In the genomic region with DNA sequence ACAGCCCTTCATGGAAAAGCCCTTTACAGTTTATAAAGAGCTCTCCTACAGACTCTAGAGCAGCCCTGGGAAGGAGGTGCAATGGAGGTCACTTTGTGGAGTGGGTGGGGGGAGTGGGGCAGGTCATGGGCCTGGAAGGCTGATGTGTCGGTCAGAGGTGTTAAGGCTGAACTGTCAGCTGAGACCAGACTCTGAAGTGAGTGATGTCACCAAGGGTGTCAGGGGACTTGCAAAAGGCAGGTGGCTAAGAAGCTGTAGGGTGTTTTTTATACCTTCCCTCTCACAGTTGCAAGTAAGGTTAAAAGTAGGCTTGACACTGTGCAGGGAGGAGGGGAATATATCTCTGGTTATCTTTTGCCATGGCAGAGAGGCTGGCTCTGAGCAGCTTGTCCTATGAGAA, we compare ENCODE assay signal across 39 mouse cellular contexts. TPM values are rescaled to one million over a fixed set of nuclear protein-coding genes. Genes with fewer than 3 reads are reported as not detected.
"Had no signal": no experiment of that assay in that cellular context is flagged by ENCODE, and none has a peak within 500 bp of the region (broad histone marks: within the 10 kb centered on the region; RNA-seq: fewer than 3 reads in every experiment).

No protein-coding gene starts in this region.

- H3K27ac ChIP-seq: embryonic facial prominence, embryonic 10.5 days; embryonic facial prominence, embryonic 12.5 days; embryonic facial prominence, embryonic 13.5 days; embryonic facial prominence, embryonic 15.5 days; forebrain, embryonic 10.5 days; forebrain, embryonic 12.5 days; forebrain, embryonic 13.5 days; forebrain, embryonic 15.5 days; gastrocnemius, adult 2 months had no signal

- H3K9me3 ChIP-seq: embryonic facial prominence, embryonic 10.5 days; embryonic facial prominence, embryonic 12.5 days; embryonic facial prominence, embryonic 13.5 days; embryonic facial prominence, embryonic 15.5 days; forebrain, embryonic 10.5 days; forebrain, embryonic 12.5 days; forebrain, embryonic 13.5 days; forebrain, embryonic 15.5 days had no signal

- H3K9ac ChIP-seq: embryonic facial prominence, embryonic 12.5 days; embryonic facial prominence, embryonic 13.5 days; embryonic facial prominence, embryonic 15.5 days; forebrain, embryonic 12.5 days; forebrain, embryonic 13.5 days; forebrain, embryonic 15.5 days; forebrain, postnatal 0 days had no signal

- H3K4me2 ChIP-seq: embryonic facial prominence, embryonic 12.5 days; embryonic facial prominence, embryonic 13.5 days; embryonic facial prominence, embryonic 15.5 days; forebrain, embryonic 12.5 days; forebrain, embryonic 13.5 days; forebrain, embryonic 15.5 days had no signal

- H3K4me3 ChIP-seq: embryonic facial prominence, embryonic 10.5 days; embryonic facial prominence, embryonic 12.5 days; embryonic facial prominence, embryonic 13.5 days; embryonic facial prominence, embryonic 15.5 days; erythroblast, embryonic 14.5 days; forebrain, embryonic 10.5 days; forebrain, embryonic 12.5 days; forebrain, embryonic 13.5 days; forebrain, embryonic 15.5 days; gastrocnemius, adult 2 months had no signal

- ATAC-seq: forebrain, embryonic 13.5 days; forebrain, embryonic 14.5 days; forebrain, embryonic 15.5 days; forebrain, embryonic 16.5 days; forebrain, postnatal 0 days had no signal

- H3K27me3 ChIP-seq: embryonic facial prominence, embryonic 12.5 days; embryonic facial prominence, embryonic 13.5 days; embryonic facial prominence, embryonic 15.5 days; forebrain, embryonic 12.5 days; forebrain, embryonic 13.5 days; forebrain, embryonic 15.5 days had no signal

- H3K36me3 ChIP-seq: embryonic facial prominence, embryonic 10.5 days; embryonic facial prominence, embryonic 12.5 days; embryonic facial prominence, embryonic 13.5 days; embryonic facial prominence, embryonic 15.5 days; forebrain, embryonic 10.5 days; forebrain, embryonic 12.5 days; forebrain, embryonic 15.5 days had no signal

- DNase-seq: cerebellum, adult 18-20 months; cerebellum, adult 2 months; cerebellum, adult 8-10 months; cerebellum, adult 9-10 months; cerebellum, adult 9-11 months; cerebellum, postnatal 10 days; cerebellum, postnatal 14 days; cerebellum, postnatal 25 days; cerebellum, postnatal 36 days; embryo, embryonic 11 days; forebrain, postnatal 0 days; gastrocnemius, adult 2 months; gastrocnemius, postnatal 10 days; gastrocnemius, postnatal 25 days; gastrocnemius, postnatal 36 days; heart, adult 11 months; heart, adult 18-20 months had no signal

- H3K4me1 ChIP-seq: embryonic facial prominence, embryonic 10.5 days; embryonic facial prominence, embryonic 12.5 days; embryonic facial prominence, embryonic 13.5 days; embryonic facial prominence, embryonic 15.5 days; forebrain, embryonic 10.5 days; forebrain, embryonic 12.5 days; forebrain, embryonic 13.5 days; forebrain, embryonic 15.5 days had no signal

RNA-seq across cellular contexts. Expression of a gene that starts 2.3 kb away (rescaled TPM):
- total RNA-seq: common myeloid progenitor, adult 5-6 weeks; gastrocnemius, adult 18-20 months; gastrocnemius, adult 2 months; gastrocnemius, adult 8-10 months; gastrocnemius, postnatal 10 days; gastrocnemius, postnatal 25 days; gastrocnemius, postnatal 36 days; gastrocnemius, postnatal 4 days; granulocyte monocyte progenitor cell, adult 5-6 weeks; heart, adult 18-20 months had no signal
- polyA plus RNA-seq: cortical plate, adult 2 months; embryonic facial prominence, embryonic 10.5 days; embryonic facial prominence, embryonic 11.5 days; embryonic facial prominence, embryonic 12.5 days; embryonic facial prominence, embryonic 13.5 days; embryonic facial prominence, embryonic 14.5 days; embryonic facial prominence, embryonic 15.5 days; erythroblast, embryonic 14.5 days; forebrain, embryonic 10.5 days; forebrain, embryonic 11.5 days; forebrain, embryonic 12.5 days; forebrain, embryonic 13.5 days; forebrain, embryonic 14.5 days; gonadal fat pad, adult 2 months had no signal

RNA-seq across cellular contexts. Expression of a gene that starts 16.3 kb away (rescaled TPM):
- total RNA-seq: common myeloid progenitor, adult 5-6 weeks; forebrain, postnatal 0 days; gastrocnemius, adult 18-20 months; gastrocnemius, adult 2 months; gastrocnemius, adult 8-10 months; gastrocnemius, postnatal 10 days; gastrocnemius, postnatal 25 days; gastrocnemius, postnatal 36 days; granulocyte monocyte progenitor cell, adult 5-6 weeks; heart, adult 18-20 months had no signal
- polyA plus RNA-seq: cerebellum, adult 2 months; cortical plate, adult 2 months; embryonic facial prominence, embryonic 10.5 days; embryonic facial prominence, embryonic 11.5 days; embryonic facial prominence, embryonic 12.5 days; embryonic facial prominence, embryonic 13.5 days; erythroblast, embryonic 14.5 days; forebrain, embryonic 10.5 days; forebrain, embryonic 11.5 days; forebrain, embryonic 12.5 days; forebrain, embryonic 13.5 days; forebrain, embryonic 14.5 days; forebrain, embryonic 15.5 days; forebrain, embryonic 16.5 days; forebrain, postnatal 0 days; frontal cortex, adult 2 months had no signal

RNA-seq across cellular contexts. Expression of a gene that starts 27.1 kb away (rescaled TPM):
- total RNA-seq: common myeloid progenitor, adult 5-6 weeks; forebrain, postnatal 0 days; gastrocnemius, adult 18-20 months; gastrocnemius, adult 2 months; gastrocnemius, adult 8-10 months; gastrocnemius, postnatal 10 days; gastrocnemius, postnatal 25 days; gastrocnemius, postnatal 36 days; gastrocnemius, postnatal 4 days; granulocyte monocyte progenitor cell, adult 5-6 weeks; heart, adult 18-20 months had no signal
- polyA plus RNA-seq: cerebellum, adult 2 months; cortical plate, adult 2 months; embryonic facial prominence, embryonic 10.5 days; embryonic facial prominence, embryonic 11.5 days; embryonic facial prominence, embryonic 12.5 days; embryonic facial prominence, embryonic 13.5 days; embryonic facial prominence, embryonic 14.5 days; embryonic facial prominence, embryonic 15.5 days; erythroblast, embryonic 14.5 days; forebrain, embryonic 10.5 days; forebrain, embryonic 11.5 days; forebrain, embryonic 12.5 days; forebrain, embryonic 13.5 days; forebrain, embryonic 14.5 days; forebrain, embryonic 15.5 days; forebrain, embryonic 16.5 days; forebrain, postnatal 0 days; frontal cortex, adult 2 months; gonadal fat pad, adult 2 months had no signal

RNA-seq across cellular contexts. Expression of a gene that starts 53.8 kb away (rescaled TPM):
- total RNA-seq: gastrocnemius, adult 18-20 months; gastrocnemius, adult 2 months; gastrocnemius, adult 8-10 months; gastrocnemius, postnatal 25 days; gastrocnemius, postnatal 36 days; granulocyte monocyte progenitor cell, adult 5-6 weeks; heart, adult 18-20 months had no signal
- polyA plus RNA-seq: embryonic facial prominence, embryonic 10.5 days; embryonic facial prominence, embryonic 11.5 days; erythroblast, embryonic 14.5 days had no signal
